Mouse (Mus musculus) monocyte, adult 5-6 weeks (primary cell): Measurements from ENCODE around the gene Fgf9. TPM values are rescaled to one million over a fixed set of nuclear protein-coding genes. Genes with fewer than 3 reads are reported as not detected.

ENCODE experiments used
- ATAC-seq: fragments of 153-309, 156-312 bp; replicated peaks from 2 replicates; pipeline ENCODE4 v1.8.0; 2017; ENCODE audit warnings: mild to moderate bottlenecking; ENCODE audit not compliant: low TSS enrichment, insufficient number of reproducible peaks, severe bottlenecking, poor library complexity, low FRiP score
- total RNA-seq: library from RNA; stranded (forward); fragments of 200-1000, 200-491, 200-594 nt; gene quantifications from 3 replicates; pipeline ENCODE4 v1.2.3, GENCODE M21; 2017

Gene Fgf9
- total RNA-seq, 1 experiment from 2014 or later = not detected

GRCm38 (mm10) chr14:58153470-58154416 is 83.4 kb downstream of the Fgf9 start:
- ATAC-seq = no peak

GRCm38 (mm10) chr14:58160624-58161023 is 90.3 kb downstream of the Fgf9 start:
- ATAC-seq = no peak

Other genes with a start within 250 kb of the Fgf9 start
- gene Ska3, start 244.4 kb upstream of the Fgf9 start, total RNA-seq = 0.53 to 4.5 TPM (median 0.97 TPM) in 3 replicates
- gene Mrpl57, start 244.3 kb upstream of the Fgf9 start, total RNA-seq = 28.3 to 83.7 TPM (median 43.6 TPM) in 3 replicates
- 99.2 to 138 TPM (median 128 TPM) in 3 replicates for gene Zdhhc20, start 180.3 kb upstream of the Fgf9 start, total RNA-seq
- 110 to 135 TPM (median 128 TPM) in 3 replicates for gene Micu2, start 71.3 kb upstream of the Fgf9 start, total RNA-seq